Mouse (Mus musculus) ovary, adult 10 weeks (tissue): ENCODE measurements around the gene Vmn1r131. TPM values are rescaled to one million over a fixed set of nuclear protein-coding genes. Genes with fewer than 3 reads are reported as not detected.

Source experiments
- polyA plus RNA-seq: library from polyadenylated mRNA; stranded (reverse); fragments of 350-450 nt; fragmentation: Illumina TruSeq; extraction: RNeasy Lipid Tissue Mini Kit (QIAGEN cat#74804); gene quantifications from one replicate; pipeline ENCODE4 v1.2.3, GENCODE M21; 2014

Vmn1r131 gene
- polyA plus RNA-seq = not detected

GRCm38 (mm10) chr7:21545990-21546389 lies at the start of gene Vmn1r131:
Gene Vmn1r131, minus strand, starts transcription at chr7:21546090.

GRCm38 (mm10) chr7:21511480-21511879 lies 34.4 kb downstream of the Vmn1r131 start, which contains the start of gene Vmn1r130:
Gene Vmn1r130, plus strand, starts transcription at chr7:21511780.

Other genes with a start within 250 kb of the Vmn1r131 start
- not detected for gene Vmn1r126, start 244.6 kb downstream of the Vmn1r131 start, polyA plus RNA-seq
- gene Vmn1r127, start 226.2 kb downstream of the Vmn1r131 start, polyA plus RNA-seq = not detected
- gene Vmn1r128, start 196.7 kb downstream of the Vmn1r131 start, polyA plus RNA-seq = not detected
- not detected for gene Vmn1r129, start 184.8 kb downstream of the Vmn1r131 start, polyA plus RNA-seq
- not detected for gene Gm6882, start 113.3 kb downstream of the Vmn1r131 start, polyA plus RNA-seq
- not detected for gene Vmn1r130, start 34.3 kb downstream of the Vmn1r131 start, polyA plus RNA-seq
- gene Vmn1r132, start 68.0 kb upstream of the Vmn1r131 start, polyA plus RNA-seq = not detected
- not detected for gene Gm4175, start 215.4 kb upstream of the Vmn1r131 start, polyA plus RNA-seq